Mouse (Mus musculus) B cell, adult 2 months (primary cell): Measurements from ENCODE around the gene Loxl1.
A peak's percentile ranks its signal among the peaks of the same experiment; 100 is the strongest.

Experiments
- DNase-seq, 2 experiments: peaks; one replicate each; pipeline ENCODE4 v3.0.0; 2022

Gene Loxl1

DNA sequence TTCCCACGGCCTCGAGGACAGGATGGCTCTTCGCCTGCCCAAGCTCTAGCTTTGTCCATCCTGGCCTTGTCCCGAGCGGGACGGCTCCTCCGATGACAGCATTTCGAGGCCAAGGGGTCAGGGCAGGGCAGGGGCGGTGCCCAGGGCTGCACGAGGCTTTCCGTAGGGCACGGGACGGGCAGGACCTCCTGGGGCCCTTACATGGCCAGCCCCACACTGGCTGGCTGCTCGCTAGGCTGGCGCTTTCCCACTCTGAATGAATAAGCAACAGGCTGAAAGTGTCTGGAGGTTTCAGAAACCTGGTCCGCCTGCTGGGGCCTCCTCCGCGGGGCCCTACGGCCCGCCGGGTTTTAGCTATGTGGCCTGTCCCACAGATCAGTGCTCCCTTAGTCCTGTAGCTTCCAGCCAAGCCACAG is at the start of gene Loxl1:
Gene Loxl1 (minus strand): TSS at position 243 of the 416 bp plus-strand sequence.
- DNase-seq, result no peak

DNA sequence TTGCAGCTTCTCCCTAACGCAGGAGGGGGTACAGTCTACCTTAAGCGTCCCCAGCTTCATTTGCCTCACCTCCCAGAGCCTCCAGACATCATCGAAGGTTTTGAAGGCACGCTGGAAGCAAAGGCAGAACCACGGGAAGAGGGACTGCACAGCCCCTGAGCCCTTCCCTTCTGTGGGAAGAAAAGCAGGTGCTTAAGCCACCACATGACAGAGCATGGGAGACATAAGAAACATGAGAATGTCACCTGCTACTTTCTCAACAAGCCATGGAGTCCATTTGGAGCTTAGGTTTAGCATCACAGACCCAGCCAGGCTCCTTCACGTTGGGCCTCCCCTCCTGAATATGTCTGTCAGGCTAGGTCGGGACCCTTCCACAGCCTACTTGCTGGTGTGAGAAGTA is 49.0 kb upstream of the Loxl1 start:
- no peak for DNase-seq

DNA sequence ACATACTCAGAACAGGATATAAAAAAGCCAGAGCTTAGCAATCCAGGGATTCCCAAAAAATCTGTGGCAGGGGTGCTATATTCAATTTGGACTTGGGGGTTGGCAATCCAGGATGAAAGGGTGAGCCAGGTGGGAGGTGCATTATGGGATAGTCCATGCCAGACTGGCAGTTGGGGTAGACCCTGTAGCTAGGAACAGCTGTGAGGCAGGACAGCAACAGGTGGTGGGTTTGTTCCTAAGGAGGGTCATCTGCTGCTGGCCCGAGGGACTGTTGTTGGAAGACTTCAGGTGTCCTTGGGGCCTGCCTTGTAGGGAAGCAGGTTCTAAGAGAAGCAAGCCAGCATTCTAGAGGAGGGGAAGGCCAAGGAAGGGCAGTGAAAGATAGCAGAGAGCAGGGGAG is 48.4 kb upstream of the Loxl1 start:
- no peak for DNase-seq

DNA sequence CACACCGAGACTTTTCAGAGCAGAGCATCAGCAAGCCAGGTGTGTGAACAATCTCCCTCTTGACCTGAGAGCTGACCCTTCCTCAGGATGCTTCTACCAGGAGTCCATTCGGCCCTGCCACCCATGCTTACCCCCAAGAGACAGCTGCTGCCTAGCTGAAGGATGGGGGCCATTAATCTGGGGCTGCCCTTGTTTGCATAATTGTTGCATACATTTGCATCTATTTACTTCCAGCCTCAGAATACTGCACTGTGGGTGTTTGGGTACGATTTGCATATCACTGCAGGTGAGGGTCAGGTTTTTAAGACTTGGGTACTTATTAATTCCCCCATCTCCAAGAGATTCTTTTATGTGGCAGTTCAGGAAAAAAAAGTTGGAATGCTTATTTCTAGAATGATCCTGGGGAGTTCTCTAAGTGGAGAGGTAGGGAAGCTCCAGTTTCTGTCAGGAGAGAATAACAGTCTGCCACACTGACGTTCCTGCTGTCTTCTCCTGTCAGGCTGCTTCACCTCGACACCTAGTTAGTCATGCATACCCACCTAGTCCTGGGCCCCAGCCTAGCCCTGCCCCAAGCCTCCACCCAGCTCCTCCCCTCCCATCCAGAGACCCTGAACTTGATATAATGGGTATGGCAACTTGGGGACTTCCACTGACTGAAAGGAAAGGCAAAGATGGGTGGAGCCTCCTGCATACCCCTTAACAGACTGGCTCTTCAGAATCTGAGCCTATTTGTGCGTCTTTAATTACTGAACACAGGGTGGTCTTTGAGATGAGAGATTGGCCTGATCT is 42.5 kb upstream of the Loxl1 start:
- DNase-seq, result no peak

DNA sequence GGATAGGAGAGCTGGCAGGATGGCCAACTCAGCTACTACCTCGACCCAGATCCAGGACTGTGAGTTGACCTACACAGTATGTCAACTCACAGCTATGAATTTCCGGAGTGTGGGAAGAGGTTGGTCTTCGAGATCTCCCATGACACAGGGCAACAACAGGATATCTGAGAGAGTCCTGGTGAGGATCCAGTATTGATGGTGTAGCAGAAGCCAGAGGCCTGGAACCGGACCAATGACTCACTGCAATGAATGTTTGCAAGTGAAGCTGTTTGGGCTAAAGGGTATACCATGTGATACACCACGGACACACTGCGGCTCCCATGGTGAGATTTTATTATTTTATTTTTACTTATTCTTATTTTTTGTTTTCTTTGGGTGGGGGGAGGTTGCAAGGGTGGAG is 41.7 kb upstream of the Loxl1 start:
- DNase-seq, result no peak

DNA sequence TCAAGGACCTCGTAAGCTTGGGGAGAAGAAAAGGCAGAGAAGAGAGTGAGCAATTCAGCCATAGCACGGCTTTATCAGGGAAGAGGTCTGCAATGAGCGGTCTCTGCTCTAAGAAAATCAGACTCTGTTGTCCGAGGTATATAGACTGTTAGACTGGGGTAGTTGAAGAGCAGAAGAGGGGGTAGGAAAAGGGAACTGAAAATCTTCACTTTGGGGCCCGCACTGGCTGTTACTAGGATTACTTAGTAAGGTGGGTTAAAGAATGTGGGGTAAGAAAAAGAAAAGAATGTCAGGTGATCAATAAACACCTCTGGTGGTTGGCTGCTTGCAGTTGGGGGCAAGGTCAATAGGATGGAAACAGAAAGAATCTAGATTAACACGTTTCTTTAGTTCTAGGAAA is 40.2 kb upstream of the Loxl1 start:
- DNase-seq, result no peak

DNA sequence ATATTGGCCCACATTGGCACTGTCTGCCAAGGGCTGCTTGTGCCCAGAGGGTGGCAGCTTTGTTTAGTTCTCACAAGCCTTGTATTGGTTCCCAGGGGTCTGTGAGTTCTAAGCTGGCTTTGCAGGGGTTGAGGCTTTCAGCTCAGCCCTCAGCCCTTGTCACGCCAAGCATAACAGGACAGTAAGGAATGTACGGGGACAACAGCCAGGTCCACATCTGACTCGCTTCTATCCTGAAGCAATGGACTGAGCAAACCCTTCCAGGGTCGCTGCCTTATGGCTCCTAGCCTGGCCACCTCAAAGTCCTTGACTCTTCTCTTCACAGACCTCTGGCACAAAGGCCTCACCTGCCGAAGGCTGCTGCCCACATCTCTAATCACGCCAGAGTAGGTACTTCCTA is 34.8 kb upstream of the Loxl1 start:
- DNase-seq, result no peak

DNA sequence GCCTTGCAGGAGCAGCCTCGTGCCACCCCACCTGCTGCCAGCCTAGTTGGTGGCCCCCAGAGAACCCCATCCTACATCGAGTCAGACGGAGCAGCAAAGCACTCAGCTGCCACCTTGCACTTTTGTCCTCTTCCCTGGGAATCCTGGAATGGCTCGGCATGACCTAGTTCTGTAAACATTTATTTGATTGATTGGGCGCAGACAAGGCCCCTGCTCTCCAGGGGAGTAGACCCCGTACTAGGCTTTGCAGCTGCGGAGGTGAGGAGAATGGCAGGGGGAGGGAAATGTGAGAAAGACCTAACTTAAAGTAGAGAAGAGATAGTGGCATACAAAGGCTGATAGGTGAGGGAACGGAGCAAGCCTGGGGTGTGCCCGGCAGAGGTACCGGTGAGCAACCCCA is 33.5 kb upstream of the Loxl1 start:
- DNase-seq, result no peak

DNA sequence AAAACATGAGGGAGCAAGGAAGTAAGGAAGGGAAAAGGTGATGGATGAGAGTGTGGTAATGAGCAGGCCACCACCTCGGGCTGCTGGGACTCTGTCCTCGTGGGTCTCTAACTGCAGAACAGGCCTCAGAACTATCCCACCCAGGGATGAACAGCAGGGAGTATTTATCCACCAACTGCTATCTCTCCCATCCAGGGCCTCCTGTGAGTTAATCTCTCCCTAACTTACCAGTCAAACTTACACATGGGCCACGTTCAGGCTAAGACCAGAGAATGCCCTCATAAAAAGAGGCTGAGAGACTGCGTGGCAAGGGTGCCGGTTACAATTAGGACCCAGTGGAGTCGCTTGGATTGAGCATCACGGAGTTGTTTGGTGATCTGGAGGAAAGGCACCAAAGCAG is 33.0 kb upstream of the Loxl1 start:
- DNase-seq, result no peak

DNA sequence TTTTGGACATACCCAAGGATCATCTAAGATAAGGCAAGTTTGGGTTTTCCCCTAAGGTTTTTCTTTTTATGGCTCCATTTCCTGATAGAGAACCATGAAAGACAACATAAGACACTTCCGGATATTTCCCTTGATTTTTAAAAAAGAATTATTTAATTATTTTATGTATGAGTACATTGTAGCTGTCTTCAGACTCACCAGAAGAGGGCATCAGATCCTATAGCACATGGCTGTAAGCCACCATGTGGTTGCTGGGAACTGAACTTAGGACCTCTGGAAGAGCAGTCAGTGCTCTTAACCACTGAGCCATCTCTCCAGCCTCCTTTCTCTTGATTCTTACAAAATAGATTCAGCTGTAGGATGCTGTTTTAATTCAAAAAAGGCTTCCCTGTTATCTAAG is 28.8 kb upstream of the Loxl1 start:
- no peak for DNase-seq

DNA sequence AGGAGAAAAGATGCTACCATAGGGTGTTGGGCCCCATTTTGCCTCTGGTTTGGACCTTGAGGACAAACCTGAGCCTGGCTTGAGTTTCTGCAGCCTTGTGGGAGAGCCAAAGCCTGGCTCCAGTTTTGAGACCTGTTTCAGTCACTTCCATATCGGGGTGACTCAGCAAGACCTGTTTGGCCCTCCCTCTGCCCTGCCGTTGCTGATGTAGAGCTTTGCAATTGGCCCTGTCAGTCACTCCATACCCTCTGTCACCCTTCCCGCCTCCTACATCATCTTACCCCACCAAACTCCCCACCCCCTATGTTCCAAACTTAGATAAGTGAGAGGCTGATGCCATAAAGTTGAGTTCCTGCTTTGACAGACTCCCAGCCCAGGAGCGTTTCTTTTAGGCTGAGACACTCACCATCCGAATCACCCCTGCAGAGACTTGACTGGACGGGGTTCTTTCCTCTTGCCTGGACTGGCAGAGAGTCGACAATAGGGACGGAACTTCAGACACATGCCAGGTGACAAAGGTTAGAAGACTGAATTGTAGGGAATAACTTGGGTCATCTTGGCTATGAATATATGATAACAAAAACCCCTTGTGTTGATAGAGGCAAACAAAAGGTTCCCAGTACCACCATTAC is 23.8 kb upstream of the Loxl1 start:
- DNase-seq, result no peak

DNA sequence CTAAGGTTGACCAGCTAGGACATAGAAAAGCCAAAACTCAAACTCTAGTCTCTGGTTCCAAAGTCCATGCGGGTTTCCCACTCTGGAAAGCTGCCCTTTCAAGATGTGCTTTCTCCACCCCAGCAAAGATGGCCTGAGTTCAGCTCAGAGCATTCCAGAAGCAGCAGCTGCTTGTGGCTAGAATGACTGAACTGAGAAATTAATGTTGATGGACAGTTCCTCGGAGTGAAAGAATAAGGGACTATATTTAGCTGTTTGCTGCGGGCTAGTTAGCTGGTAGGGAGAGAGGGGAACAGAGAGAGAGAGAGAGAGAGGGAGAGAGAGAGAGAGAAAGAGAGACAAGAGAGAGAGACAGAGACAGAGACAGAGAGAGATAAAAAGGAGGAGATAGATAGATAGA is 18.3 kb upstream of the Loxl1 start:
- no peak for DNase-seq

DNA sequence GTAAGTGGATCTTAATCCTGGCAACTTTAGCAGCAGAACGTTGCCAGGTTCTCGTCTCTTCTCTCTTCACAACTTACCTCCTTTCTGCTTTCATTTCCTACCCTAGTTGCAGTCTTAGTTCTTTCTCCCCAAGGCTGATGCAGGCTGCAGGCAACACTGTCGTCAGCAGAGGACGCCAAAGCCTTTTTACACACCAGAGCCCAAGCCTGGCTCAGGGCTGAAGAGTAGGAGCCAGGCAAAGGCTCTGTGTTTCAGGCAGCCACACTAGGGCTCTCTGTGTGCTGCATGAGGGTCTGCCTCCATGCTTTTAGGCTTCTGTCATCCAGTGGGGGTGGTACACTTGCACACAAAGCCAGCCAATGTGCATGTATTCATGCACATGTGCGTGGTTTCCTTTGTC is 17.3 kb upstream of the Loxl1 start:
- no peak for DNase-seq

DNA sequence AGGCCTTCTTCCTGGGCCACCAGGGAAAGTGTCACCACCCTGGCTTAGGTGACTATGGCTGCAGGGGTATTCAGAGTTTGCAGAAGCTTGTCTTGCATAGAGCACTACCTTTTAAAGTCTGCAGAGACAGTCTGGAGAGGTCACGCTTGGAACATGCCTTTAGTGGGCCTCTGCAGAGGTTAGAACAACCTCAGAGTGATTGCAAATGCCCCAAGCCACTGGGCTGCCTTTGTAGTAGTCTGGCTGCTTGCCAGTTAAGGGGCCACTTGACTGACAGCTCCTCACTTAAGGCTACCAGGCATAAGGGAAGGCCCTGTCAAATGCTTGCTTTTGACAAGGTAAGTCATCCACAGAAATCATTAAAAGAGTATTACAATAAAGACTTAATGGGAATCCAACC is 14.4 kb upstream of the Loxl1 start:
- no peak for DNase-seq

DNA sequence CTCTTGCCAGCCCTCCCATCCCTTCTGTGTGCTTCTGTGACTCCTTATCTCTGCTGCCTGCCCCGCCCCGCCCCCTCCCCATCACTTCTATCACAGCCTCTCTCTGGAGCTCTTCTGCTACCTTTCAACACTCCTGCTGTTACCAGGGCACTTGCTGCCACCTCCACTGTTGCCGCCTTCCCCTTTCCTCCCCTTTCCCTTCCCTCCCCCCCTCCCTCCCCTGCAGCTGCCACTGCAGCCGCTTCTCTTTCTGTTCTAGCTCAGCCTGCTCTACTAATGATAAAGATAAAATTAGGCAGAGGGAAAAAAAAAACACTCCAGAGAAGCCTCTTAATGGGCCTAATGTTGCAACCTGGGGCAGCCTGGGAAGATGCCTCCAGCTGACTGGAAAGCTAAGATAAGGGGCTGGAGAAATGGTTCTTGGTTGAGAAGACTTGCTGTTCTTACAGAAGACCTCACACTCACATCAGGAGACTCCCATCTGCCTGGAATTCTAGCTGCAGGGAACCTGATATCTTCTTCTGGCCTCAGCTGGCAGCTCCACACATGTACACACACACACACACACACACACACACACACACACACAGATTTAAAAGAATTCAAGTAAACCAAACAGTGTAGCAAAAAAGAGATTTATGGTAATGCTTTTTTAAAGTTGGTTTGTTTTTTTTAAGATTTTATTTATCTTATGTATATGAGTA is 13.6 kb upstream of the Loxl1 start:
- no peak for DNase-seq

DNA sequence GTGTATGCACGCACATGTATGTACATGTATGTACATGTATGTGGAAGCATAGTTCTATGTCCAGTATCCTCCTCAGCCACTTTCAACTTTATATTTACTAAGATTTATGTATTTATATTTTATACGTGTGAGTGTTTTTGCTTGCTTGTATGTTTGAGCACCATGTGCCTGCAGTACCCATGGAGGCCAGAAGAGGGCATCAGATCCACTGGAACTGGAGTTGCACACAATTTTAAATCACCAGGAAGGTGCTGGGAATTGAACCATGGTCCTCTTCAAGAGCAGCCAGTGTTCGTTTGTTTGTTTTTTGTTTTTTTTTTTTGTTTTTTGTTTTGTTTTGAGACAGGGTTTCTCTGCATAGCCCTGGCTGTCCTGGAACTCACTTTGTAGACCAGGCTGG is 8.7 kb upstream of the Loxl1 start:
- peak; percentile 23 to 29 for DNase-seq

DNA sequence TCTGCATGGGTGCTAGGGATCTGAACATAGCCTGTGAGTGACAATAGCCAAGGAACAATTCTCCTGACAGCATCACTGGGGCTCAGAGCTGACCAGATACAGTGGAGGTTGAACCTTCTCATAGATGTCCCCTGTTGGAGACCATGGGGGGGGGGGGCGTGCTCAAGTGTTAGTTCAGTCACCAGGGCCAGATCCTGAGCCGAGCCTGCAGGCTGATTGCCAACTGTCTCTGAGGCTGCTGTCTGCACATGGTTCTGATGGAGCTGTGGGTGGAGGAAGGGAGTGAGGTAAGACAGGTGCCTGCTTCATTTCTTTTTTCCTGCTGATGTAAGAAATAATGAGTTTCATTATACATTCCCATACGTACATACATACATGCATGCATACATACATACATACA is 5.3 kb upstream of the Loxl1 start:
- DNase-seq, result no peak

DNA sequence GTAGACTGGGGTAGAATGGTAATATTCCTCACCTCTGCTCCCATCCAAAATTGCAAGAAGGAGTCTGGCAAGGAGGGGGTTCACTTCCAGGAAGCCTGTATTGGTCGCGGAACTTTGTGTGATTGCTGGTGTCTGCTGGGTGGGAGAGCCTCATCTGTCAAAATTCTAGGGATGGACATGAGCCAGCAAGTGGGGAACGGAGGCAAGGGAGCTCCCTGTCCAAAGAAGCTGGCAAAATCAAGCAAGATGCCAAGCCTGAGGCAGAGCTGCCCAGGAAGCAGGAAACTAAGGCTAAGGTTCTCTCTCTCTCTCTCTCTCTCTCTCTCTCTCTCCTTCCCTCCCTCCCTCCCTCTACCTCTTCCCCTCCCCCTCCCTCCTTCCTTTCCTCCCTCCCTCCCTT is 4.4 kb upstream of the Loxl1 start:
- DNase-seq, result no peak

DNA sequence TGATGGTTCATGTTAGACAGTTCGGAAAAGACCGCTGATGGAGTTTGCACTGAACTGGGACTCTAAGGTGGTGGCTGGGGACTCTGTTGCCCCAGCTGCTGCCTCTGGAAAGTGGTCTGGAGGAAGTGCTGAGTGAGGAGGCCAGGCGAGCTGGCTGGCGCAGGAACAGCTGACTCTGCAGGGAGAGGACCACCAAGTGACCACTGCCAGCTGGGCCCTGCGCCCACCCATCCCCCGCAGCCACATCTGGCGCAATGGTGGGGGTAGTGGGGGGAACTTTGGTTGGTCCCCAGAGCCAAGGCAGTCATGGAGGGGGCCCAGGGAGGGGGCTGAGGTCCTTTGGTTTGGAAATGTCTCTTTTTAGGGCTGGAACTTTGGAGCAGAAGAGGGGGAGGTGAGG is 3.8 kb upstream of the Loxl1 start:
- no peak for DNase-seq

DNA sequence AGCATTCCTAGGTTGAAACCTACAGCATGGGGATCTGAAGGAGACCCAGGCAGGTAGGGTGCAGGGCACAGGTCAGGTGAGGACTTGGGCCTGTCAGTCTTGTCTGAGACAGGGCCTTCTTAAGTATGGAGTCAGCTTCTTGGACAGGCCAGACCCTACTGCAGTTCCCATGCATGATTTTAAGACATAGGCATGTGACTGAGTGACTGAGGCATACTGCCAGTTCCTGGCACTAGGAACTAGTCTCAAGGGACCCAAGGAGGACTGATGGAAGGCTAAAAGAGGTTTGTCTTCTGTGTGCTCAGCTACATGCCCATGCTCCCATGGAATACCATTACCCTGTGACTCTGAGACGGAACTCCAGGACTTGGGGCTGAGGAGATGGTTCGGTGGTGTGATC is 2.9 kb upstream of the Loxl1 start:
- no peak for DNase-seq

DNA sequence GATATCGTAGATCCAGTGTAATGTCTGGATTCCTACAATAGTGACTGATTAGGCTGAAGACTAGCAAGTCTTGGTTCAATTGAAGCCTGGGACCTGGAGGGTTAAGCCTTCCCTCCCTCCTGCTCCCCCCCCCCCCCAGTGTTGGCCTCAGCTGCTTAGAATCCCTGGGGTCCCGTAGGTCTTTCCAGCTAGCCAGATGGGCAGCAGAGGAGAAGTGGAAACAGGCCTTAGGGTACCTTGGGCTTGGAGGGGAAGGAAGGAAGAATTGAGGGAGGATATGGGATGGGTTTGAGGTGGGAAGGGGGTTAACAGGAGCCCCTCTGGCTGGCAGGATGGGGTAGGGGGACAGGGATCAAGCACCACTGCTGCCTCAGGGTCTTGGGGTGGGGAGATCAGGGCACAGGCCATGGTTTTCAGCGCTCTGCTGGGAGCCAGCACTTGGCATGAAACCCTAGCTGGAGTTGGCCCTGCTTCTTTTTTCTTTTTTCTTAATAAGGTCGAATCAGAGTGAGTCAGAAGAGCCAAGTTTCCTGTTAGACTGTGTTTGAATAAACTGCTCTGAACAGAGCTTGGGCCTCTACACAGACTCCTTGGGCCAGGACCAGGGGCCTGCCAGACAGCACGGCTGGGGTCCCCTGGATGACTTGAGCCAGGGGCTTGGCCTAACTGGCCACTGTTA is 1.8 kb upstream of the Loxl1 start:
- DNase-seq, result no peak

DNA sequence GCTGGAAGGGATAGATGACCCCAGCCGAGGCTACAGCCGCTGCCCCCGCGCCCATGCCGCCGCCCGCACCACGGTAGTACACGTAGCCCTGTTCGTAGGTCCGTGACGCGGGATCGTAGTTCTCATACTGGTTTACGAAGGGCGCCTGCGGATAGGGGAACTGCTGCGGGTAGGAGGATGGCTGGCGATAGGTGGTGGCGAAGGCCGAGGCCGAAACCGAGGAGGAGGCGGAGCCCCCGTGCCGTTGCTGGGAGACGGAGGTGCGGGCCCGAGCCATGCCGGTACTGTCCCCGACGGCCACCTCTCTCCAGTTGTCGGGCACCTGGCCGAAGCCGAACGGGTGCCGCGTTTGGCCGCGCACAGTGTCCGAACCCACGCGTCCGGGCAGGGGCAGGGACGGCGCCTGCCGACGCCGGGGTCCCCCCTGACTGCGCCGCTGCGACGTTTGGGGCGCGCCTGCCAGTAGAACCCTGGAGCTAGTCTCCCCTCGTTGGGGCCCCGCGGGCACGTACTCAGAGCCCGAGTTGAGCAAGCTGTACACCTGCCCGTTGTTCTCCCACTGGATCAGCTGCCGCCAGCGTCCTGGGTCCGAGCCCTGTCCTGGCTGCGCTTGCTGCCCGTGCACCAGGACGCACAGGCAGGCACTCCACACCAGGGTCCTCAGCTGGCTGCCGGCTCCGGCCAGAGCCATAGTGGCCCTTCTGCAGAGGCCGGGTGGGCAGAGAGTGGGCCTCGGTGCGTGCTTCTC is 616 bp downstream of the Loxl1 start:
- DNase-seq, result peak; percentile 9 to 10
